Mouse (Mus musculus) kidney, embryonic 14.5 days (tissue): ENCODE data around the gene Gbf1. TPM values are rescaled to one million over a fixed set of nuclear protein-coding genes. Genes with fewer than 3 reads are reported as not detected.

Experiments
- ATAC-seq: fragments of 200-750 bp; cut with Nextera tagmentation; 2 replicates; pipeline ENCODE4 v1.8.0; 2017; ENCODE audit warnings: moderate number of reproducible peaks, mild to moderate bottlenecking, moderate TSS enrichment, moderate library complexity; ENCODE audit not compliant: low FRiP score, low TSS enrichment
- H3K27ac ChIP-seq: fragments of 300-500 bp; sonication (generic); 2 replicates; pipeline ENCODE4 v1.5.1; 2014; ENCODE audit warnings: low read depth, mild to moderate bottlenecking, low read length, moderate library complexity, mixed read lengths
- H3K27me3 ChIP-seq: fragments of 300-500 bp; sonication (generic); 2 replicates; pipeline ENCODE4 v1.6.1; 2014; ENCODE audit warnings: mild to moderate bottlenecking, low read length; ENCODE audit not compliant: control insufficient read depth, insufficient read depth
- H3K36me3 ChIP-seq: fragments of 300-500 bp; sonication (generic); 2 replicates; pipeline ENCODE4 v1.6.1; 2014; ENCODE audit warnings: low read length, mixed read lengths; ENCODE audit not compliant: control insufficient read depth, insufficient read depth
- H3K4me1 ChIP-seq: fragments of 300-500 bp; sonication (generic); 2 replicates; pipeline ENCODE4 v1.6.1; 2014; ENCODE audit warnings: low read length, mixed read lengths; ENCODE audit not compliant: control insufficient read depth, insufficient read depth
- H3K4me2 ChIP-seq: fragments of 300-500 bp; sonication (generic); replicated peaks from 2 replicates; pipeline ENCODE4 v1.6.1; 2014; ENCODE audit warnings: low read depth, mild to moderate bottlenecking, low read length
- H3K4me3 ChIP-seq: fragments of 300-500 bp; sonication (generic); 2 replicates; pipeline ENCODE4 v1.5.1; 2014; ENCODE audit warnings: mild to moderate bottlenecking, low read length
- H3K9ac ChIP-seq: fragments of 300-500 bp; sonication (generic); 2 replicates; pipeline ENCODE4 v1.6.1; 2014; ENCODE audit warnings: low read depth, mild to moderate bottlenecking, low read length, moderate library complexity
- H3K9me3 ChIP-seq: fragments of 300-500 bp; sonication (generic); 2 replicates; pipeline ENCODE4 v1.6.1; 2016; ENCODE audit warnings: low read length; ENCODE audit not compliant: control insufficient read depth
- WGBS: fragments of 180-500 bp; shearing (Covaris S2); extraction: QIAGEN DNeasy Blood & Tissue Kit; methylation state at CpG from one replicate; pipeline ENCODE4 v1.1.7; 2014; 5-methylcytosine and 5-hydroxymethylcytosine counted together
- polyA plus RNA-seq: library from polyadenylated mRNA; unstranded; fragments of >200 nt; fragmentation: Nextera tagmentation; extraction: Ambion mirVana; gene quantifications from 2 replicates; pipeline ENCODE4 v1.2.1, GENCODE M21; 2014

The Gbf1 gene
- polyA plus RNA-seq, 1 experiment from 2014 or later: 50.3 TPM

- Histone ChIP-seq H3K9me3 (no peaks in the 10 kb centered on the region), H3K4me3 (no peak overlapping the region), H3K4me2 (no peak overlapping the region), H3K4me1 (no peaks in the 10 kb centered on the region), H3K36me3 (no peaks in the 10 kb centered on the region; the same call in 1 of the 2 replicates), H3K27me3 (no peaks in the 10 kb centered on the region), H3K27ac (no peak overlapping the region), H3K9ac (no peak overlapping the region)
- ATAC-seq: no peak
- 31% methylated on average over 5 of the region's 5 CpGs for WGBS
These were observed 92.3 kb downstream of the Gbf1 start for GRCm38 (mm10) chr19:46244628-46245027.

- Histone ChIP-seq H3K4me3 (no peak overlapping the region), H3K9ac (no peak overlapping the region), H3K4me2 (no peak overlapping the region), H3K27me3 (no peaks in the 10 kb centered on the region), H3K27ac (no peak overlapping the region), H3K36me3 (peaks cover 10% of the 10 kb centered on the region; the same call in 1 of the 2 replicates), H3K9me3 (no peaks in the 10 kb centered on the region), H3K4me1 (no peaks in the 10 kb centered on the region)
- 19% methylated on average over 7 of the region's 7 CpGs for WGBS
- ATAC-seq: no peak
These were observed 96.7 kb downstream of the Gbf1 start for GRCm38 (mm10) chr19:46248991-46249390.

- H3K9me3 ChIP-seq: no peaks in the 10 kb centered on the region
- ATAC-seq: no peak
- H3K27me3 ChIP-seq: no peaks in the 10 kb centered on the region
- H3K4me2 ChIP-seq: no peak overlapping the region
- H3K4me1 ChIP-seq: no peaks in the 10 kb centered on the region
- no peak overlapping the region for H3K4me3 ChIP-seq
- no peak overlapping the region for H3K27ac ChIP-seq
- peaks cover 40% of the 10 kb centered on the region for H3K36me3 ChIP-seq
- H3K9ac ChIP-seq: no peak overlapping the region
- 44% methylated on average over 7 of the region's 7 CpGs for WGBS
These were observed 101.9 kb downstream of the Gbf1 start for GRCm38 (mm10) chr19:46254163-46254752.

GRCm38 (mm10) chr19:46264762-46265161, 112.5 kb downstream of the Gbf1 start:
- ATAC-seq: no peak
- Histone ChIP-seq H3K4me2 (no peak overlapping the region), H3K4me3 (no peak overlapping the region), H3K4me1 (no peaks in the 10 kb centered on the region), H3K9ac (no peak overlapping the region), H3K9me3 (no peaks in the 10 kb centered on the region), H3K27ac (no peak overlapping the region), H3K27me3 (no peaks in the 10 kb centered on the region), H3K36me3 (peaks cover 96% of the 10 kb centered on the region)
- WGBS: 93% methylated on average over 7 of the region's 7 CpGs

GRCm38 (mm10) chr19:46275307-46275706, 123.0 kb downstream of the Gbf1 start:
- no peak overlapping the region for H3K4me3 ChIP-seq
- H3K9ac ChIP-seq: no peak overlapping the region
- H3K4me2 ChIP-seq: no peak overlapping the region
- no peaks in the 10 kb centered on the region for H3K27me3 ChIP-seq
- H3K9me3 ChIP-seq: no peaks in the 10 kb centered on the region
- peaks cover 63% of the 10 kb centered on the region for H3K36me3 ChIP-seq
- no peak for ATAC-seq
- H3K27ac ChIP-seq: no peak overlapping the region
- H3K4me1 ChIP-seq: no peaks in the 10 kb centered on the region

- H3K4me1 ChIP-seq: no peaks in the 10 kb centered on the region
- no peak for ATAC-seq
- H3K27ac ChIP-seq: no peak overlapping the region
- 90% methylated on average over 11 of the region's 11 CpGs for WGBS
- no peak overlapping the region for H3K4me2 ChIP-seq
- no peaks in the 10 kb centered on the region for H3K27me3 ChIP-seq
- H3K9ac ChIP-seq: no peak overlapping the region
- H3K4me3 ChIP-seq: no peak overlapping the region
- H3K9me3 ChIP-seq: no peaks in the 10 kb centered on the region
- H3K36me3 ChIP-seq: peaks cover 82% of the 10 kb centered on the region
These were observed 130.0 kb downstream of the Gbf1 start for GRCm38 (mm10) chr19:46282081-46282849.

GRCm38 (mm10) chr19:46284686-46285085, 132.4 kb downstream of the Gbf1 start:
- Histone ChIP-seq H3K9me3 (no peaks in the 10 kb centered on the region), H3K9ac (no peak overlapping the region), H3K27ac (no peak overlapping the region), H3K4me2 (no peak overlapping the region), H3K27me3 (no peaks in the 10 kb centered on the region), H3K4me3 (no peak overlapping the region), H3K4me1 (no peaks in the 10 kb centered on the region), H3K36me3 (peaks cover 66% of the 10 kb centered on the region)
- WGBS: 97% methylated on average over 4 of the region's 4 CpGs
- no peak for ATAC-seq

GRCm38 (mm10) chr19:46285631-46286030, 133.3 kb downstream of the Gbf1 start:
- H3K9ac ChIP-seq: no peak overlapping the region
- WGBS: 73% methylated on average over 7 of the region's 7 CpGs

GRCm38 (mm10) chr19:46286047-46286446, 133.7 kb downstream of the Gbf1 start:
- no peaks in the 10 kb centered on the region for H3K9me3 ChIP-seq
- peaks cover 52% of the 10 kb centered on the region for H3K36me3 ChIP-seq
- H3K27ac ChIP-seq: no peak overlapping the region
- H3K4me3 ChIP-seq: no peak overlapping the region
- ATAC-seq: no peak
- no peak overlapping the region for H3K4me2 ChIP-seq
- H3K27me3 ChIP-seq: no peaks in the 10 kb centered on the region
- 93% methylated on average over 6 of the region's 6 CpGs for WGBS
- no peak overlapping the region for H3K9ac ChIP-seq
- no peaks in the 10 kb centered on the region for H3K4me1 ChIP-seq

More at GRCm38 (mm10) chr19:46285631-46286030, 133.3 kb downstream of the Gbf1 start:
- Histone ChIP-seq H3K27me3 (no peaks in the 10 kb centered on the region), H3K4me2 (no peak overlapping the region), H3K9me3 (no peaks in the 10 kb centered on the region), H3K4me3 (no peak overlapping the region), H3K27ac (no peak overlapping the region), H3K36me3 (peaks cover 56% of the 10 kb centered on the region), H3K4me1 (no peaks in the 10 kb centered on the region)
- ATAC-seq: no peak
